Mouse (Mus musculus): ENCODE data around the gene Oxnad1. TPM values are rescaled to one million over a fixed set of nuclear protein-coding genes. Genes with fewer than 3 reads are reported as not detected.
"Not testable (repeated sequence)": the region's sequence is repeated elsewhere in the genome, so short reads cannot be mapped to it uniquely, and the experiment has no call there.

Oxnad1 gene
- polyA plus RNA-seq, 1 experiment from 2014 or later, result 19.3 TPM

GRCm38 (mm10) chr14:32081026-32081425 is 4.1 kb upstream of the Oxnad1 start:
- H3K4me2 ChIP-seq (ENCODE audit: low read depth, low read length), result no peak overlapping the region
- H3K27ac ChIP-seq (replicated peaks; ENCODE audit: low read depth, low read length), result no peak overlapping the region
- no peak for ATAC-seq (replicated peaks; ENCODE audit: insufficient number of reproducible peaks, low FRiP score, low TSS enrichment, low read depth)
- H3K36me3 ChIP-seq (replicated peaks; ENCODE audit: control insufficient read depth, insufficient read depth, low read depth, low read length), result peaks cover 11% of the 10 kb centered on the region
- no peak overlapping the region for H3K9ac ChIP-seq (replicated peaks; ENCODE audit: low read length)
- no peaks in the 10 kb centered on the region for H3K9me3 ChIP-seq (replicated peaks; ENCODE audit: control insufficient read depth, low read length)
- H3K4me3 ChIP-seq (ENCODE audit: low read depth, low read length), result no peak overlapping the region
- no peaks in the 10 kb centered on the region for H3K27me3 ChIP-seq (ENCODE audit: control insufficient read depth, insufficient read depth, low read length)
- no peaks in the 10 kb centered on the region for H3K4me1 ChIP-seq (ENCODE audit: control insufficient read depth, insufficient read depth, low read length)
- 86% methylated on average over 10 of the region's 10 CpGs for WGBS
- no peak for DNase-seq (ENCODE audit: low spot score)

DNA sequence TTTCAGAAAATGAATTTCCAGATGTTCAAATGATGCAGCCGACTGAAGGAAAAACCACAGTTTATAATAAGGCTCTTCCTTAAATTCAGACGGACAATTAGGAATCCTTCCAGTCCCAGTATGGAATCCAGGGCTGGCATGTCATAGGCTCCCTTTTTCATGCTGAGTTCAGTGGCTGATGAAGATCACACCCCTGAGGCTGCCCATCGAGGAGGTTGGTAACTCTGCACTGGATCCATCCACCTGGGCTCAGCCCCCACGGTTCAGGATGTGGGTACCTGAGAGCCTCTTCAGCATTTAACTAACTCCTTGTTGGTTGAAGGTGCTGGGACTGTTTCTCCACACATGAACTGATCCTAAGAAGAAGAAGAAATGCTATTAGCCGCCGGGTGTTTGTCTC is 2.3 kb upstream of the Oxnad1 start:
- Histone ChIP-seq H3K27ac (replicated peaks; ENCODE audit: low read depth, low read length) (no peak overlapping the region), H3K27me3 (ENCODE audit: control insufficient read depth, insufficient read depth, low read length) (no peaks in the 10 kb centered on the region), H3K4me3 (ENCODE audit: low read depth, low read length) (no peak overlapping the region), H3K9me3 (replicated peaks; ENCODE audit: control insufficient read depth, low read length) (no peaks in the 10 kb centered on the region), H3K4me2 (ENCODE audit: low read depth, low read length) (no peak overlapping the region), H3K4me1 (ENCODE audit: control insufficient read depth, insufficient read depth, low read length) (no peaks in the 10 kb centered on the region), H3K9ac (replicated peaks; ENCODE audit: low read length) (no peak overlapping the region), H3K36me3 (replicated peaks; ENCODE audit: control insufficient read depth, insufficient read depth, low read depth, low read length) (peaks cover 11% of the 10 kb centered on the region)
- no peak for DNase-seq (ENCODE audit: low spot score)
- no peak for ATAC-seq (replicated peaks; ENCODE audit: insufficient number of reproducible peaks, low FRiP score, low TSS enrichment, low read depth)
- 94% methylated on average over 6 of the region's 6 CpGs for WGBS

DNA sequence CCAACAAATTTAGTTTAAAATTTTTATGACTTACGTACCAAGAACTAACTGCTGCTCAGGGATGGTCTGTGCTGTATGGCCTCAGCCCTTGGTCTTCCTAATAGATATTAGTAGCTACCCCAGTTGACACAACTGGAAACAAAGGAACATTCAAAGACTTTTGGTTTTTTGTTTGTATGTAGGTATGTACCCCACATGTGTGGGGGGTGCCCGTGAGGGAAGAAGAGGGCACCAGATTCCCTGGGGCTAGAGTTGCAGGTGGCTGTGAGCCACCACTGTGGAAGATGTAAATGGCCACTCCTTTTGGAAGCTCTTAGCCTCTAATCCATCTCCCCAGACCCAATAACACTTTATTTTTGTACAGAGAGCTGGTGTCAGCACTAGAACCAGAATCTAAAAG is 1.7 kb upstream of the Oxnad1 start:
- peaks cover 11% of the 10 kb centered on the region for H3K36me3 ChIP-seq (replicated peaks; ENCODE audit: control insufficient read depth, insufficient read depth, low read depth, low read length)
- ATAC-seq (replicated peaks; ENCODE audit: insufficient number of reproducible peaks, low FRiP score, low TSS enrichment, low read depth) (no peak), DNase-seq (ENCODE audit: low spot score) (no peak)
- no peak overlapping the region for H3K9ac ChIP-seq (replicated peaks; ENCODE audit: low read length)
- H3K9me3 ChIP-seq (replicated peaks; ENCODE audit: control insufficient read depth, low read length), result no peaks in the 10 kb centered on the region
- H3K27ac ChIP-seq (replicated peaks; ENCODE audit: low read depth, low read length), result no peak overlapping the region
- no peak overlapping the region for H3K4me3 ChIP-seq (ENCODE audit: low read depth, low read length)
- no peaks in the 10 kb centered on the region for H3K27me3 ChIP-seq (ENCODE audit: control insufficient read depth, insufficient read depth, low read length)
- H3K4me2 ChIP-seq (ENCODE audit: low read depth, low read length), result no peak overlapping the region
- 92% methylated on average over 2 of the region's 2 CpGs for WGBS
- H3K4me1 ChIP-seq (ENCODE audit: control insufficient read depth, insufficient read depth, low read length), result no peaks in the 10 kb centered on the region

DNA sequence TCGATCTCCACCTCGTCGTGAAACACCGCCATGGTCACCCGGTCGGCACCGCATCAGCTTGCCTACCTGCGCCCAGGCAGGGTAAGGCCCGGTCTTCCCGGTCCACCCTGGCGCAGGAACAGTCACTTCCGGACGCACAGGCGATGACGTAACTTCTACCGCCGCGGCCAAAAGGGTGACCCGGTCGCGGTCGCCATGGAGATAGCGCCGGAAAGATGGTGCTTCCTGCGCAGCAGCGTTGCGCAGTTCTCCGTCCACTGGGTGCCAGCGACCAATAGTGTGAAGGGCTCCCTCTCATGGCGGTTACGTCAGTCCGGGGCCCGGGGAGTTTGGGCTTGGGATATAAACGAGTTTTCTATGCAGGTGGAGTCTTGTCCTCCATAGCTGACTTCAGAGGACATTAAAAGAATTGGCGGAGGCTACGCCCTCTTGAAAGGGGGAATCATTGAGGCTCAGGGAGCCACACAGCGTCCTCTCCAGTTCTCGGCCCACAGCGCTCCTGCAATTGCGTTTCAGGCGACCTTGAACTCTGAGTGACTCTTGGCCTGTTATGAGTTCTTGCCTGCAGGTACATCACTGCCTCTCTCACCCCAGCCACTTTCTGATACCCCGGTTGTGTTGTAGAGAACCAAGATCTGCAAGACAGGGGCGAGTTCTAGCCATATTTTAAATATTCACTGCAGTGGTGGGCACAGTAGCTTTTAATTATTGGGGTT is 470 bp downstream of the Oxnad1 start, which contains the start of gene Dph3:
TSS of gene Dph3 (minus strand) at position 244 of the 716 bp plus-strand sequence.
- Histone ChIP-seq H3K9ac (replicated peaks; ENCODE audit: low read length) (peak within 1 kb of the TSS; percentile 75), H3K36me3 (replicated peaks; ENCODE audit: control insufficient read depth, insufficient read depth, low read depth, low read length) (peaks cover 11% of the 10 kb centered on the region), H3K27ac (replicated peaks; ENCODE audit: low read depth, low read length) (peak within 1 kb of the TSS; percentile 20; the same call in 1 of the 2 replicates), H3K9me3 (replicated peaks; ENCODE audit: control insufficient read depth, low read length) (no peaks in the 10 kb centered on the region), H3K27me3 (ENCODE audit: control insufficient read depth, insufficient read depth, low read length) (no peaks in the 10 kb centered on the region), H3K4me3 (ENCODE audit: low read depth, low read length) (peak within 1 kb of the TSS; percentile 59), H3K4me1 (ENCODE audit: control insufficient read depth, insufficient read depth, low read length) (no peaks in the 10 kb centered on the region), H3K4me2 (ENCODE audit: low read depth, low read length) (peak within 1 kb of the TSS; percentile 59)
- under 1% methylated on average over 43 of the region's 43 CpGs for WGBS
- peak; percentile 98 for DNase-seq (ENCODE audit: low spot score)
- peak; percentile 95 for ATAC-seq (replicated peaks; ENCODE audit: insufficient number of reproducible peaks, low FRiP score, low TSS enrichment, low read depth)

GRCm38 (mm10) chr14:32086226-32086625 is 1.1 kb downstream of the Oxnad1 start:
- Histone ChIP-seq H3K4me1 (ENCODE audit: control insufficient read depth, insufficient read depth, low read length) (no peaks in the 10 kb centered on the region), H3K9me3 (replicated peaks; ENCODE audit: control insufficient read depth, low read length) (no peaks in the 10 kb centered on the region), H3K4me2 (ENCODE audit: low read depth, low read length) (peak overlapping the region; percentile 59), H3K27me3 (ENCODE audit: control insufficient read depth, insufficient read depth, low read length) (no peaks in the 10 kb centered on the region), H3K9ac (replicated peaks; ENCODE audit: low read length) (peak overlapping the region; percentile 75), H3K4me3 (ENCODE audit: low read depth, low read length) (peak overlapping the region; percentile 59), H3K36me3 (replicated peaks; ENCODE audit: control insufficient read depth, insufficient read depth, low read depth, low read length) (peaks cover 11% of the 10 kb centered on the region), H3K27ac (replicated peaks; ENCODE audit: low read depth, low read length) (0 out of 2 replicates have a peak overlapping the region, but pooled peaks have one; percentile 20)
- DNase-seq (ENCODE audit: low spot score), result no peak
- WGBS, result 41% methylated on average over 8 of the region's 8 CpGs
- no peak for ATAC-seq (replicated peaks; ENCODE audit: insufficient number of reproducible peaks, low FRiP score, low TSS enrichment, low read depth)

GRCm38 (mm10) chr14:32087584-32088248 is 2.5 kb downstream of the Oxnad1 start:
- H3K4me1 ChIP-seq (ENCODE audit: control insufficient read depth, insufficient read depth, low read length); H3K27ac ChIP-seq (replicated peaks; ENCODE audit: low read depth, low read length); H3K9me3 ChIP-seq (replicated peaks; ENCODE audit: control insufficient read depth, low read length); H3K9ac ChIP-seq (replicated peaks; ENCODE audit: low read length); H3K27me3 ChIP-seq (ENCODE audit: control insufficient read depth, insufficient read depth, low read length); DNase-seq (ENCODE audit: low spot score); H3K36me3 ChIP-seq (replicated peaks; ENCODE audit: control insufficient read depth, insufficient read depth, low read depth, low read length); ATAC-seq (replicated peaks; ENCODE audit: insufficient number of reproducible peaks, low FRiP score, low TSS enrichment, low read depth); H3K4me2 ChIP-seq (ENCODE audit: low read depth, low read length); H3K4me3 ChIP-seq (ENCODE audit: low read depth, low read length): not testable (repeated sequence)
- WGBS, result 86% methylated on average over 7 of the region's 7 CpGs

DNA sequence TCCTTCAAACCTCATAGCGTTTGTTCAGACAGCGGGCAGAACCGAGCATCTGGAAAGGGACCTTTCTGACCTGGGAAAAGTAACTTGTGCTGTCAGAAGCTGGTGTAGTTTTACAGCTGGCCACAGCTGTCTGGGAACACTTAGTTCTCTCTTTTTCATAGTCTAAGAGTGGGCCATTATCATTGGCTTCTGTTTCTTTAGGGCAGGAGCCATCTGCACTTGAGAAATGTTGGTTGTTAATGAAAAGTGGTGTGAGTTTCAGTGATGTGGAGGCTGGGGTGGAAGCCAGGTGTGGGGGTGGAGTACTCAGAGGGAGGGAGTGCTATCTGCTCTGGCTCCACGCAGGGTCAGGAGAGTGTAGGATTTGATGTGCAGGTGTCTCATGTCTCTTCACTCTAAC is 6.0 kb downstream of the Oxnad1 start:
- Histone ChIP-seq H3K9ac (replicated peaks; ENCODE audit: low read length) (no peak overlapping the region), H3K4me2 (ENCODE audit: low read depth, low read length) (no peak overlapping the region), H3K27ac (replicated peaks; ENCODE audit: low read depth, low read length) (no peak overlapping the region), H3K36me3 (replicated peaks; ENCODE audit: control insufficient read depth, insufficient read depth, low read depth, low read length) (no peaks in the 10 kb centered on the region; the same call in none of the 2 replicates), H3K27me3 (ENCODE audit: control insufficient read depth, insufficient read depth, low read length) (no peaks in the 10 kb centered on the region), H3K4me3 (ENCODE audit: low read depth, low read length) (no peak overlapping the region), H3K9me3 (replicated peaks; ENCODE audit: control insufficient read depth, low read length) (no peaks in the 10 kb centered on the region), H3K4me1 (ENCODE audit: control insufficient read depth, insufficient read depth, low read length) (no peaks in the 10 kb centered on the region)
- ATAC-seq (replicated peaks; ENCODE audit: insufficient number of reproducible peaks, low FRiP score, low TSS enrichment, low read depth) (peak; percentile 37; the same call in 1 of the 2 replicates), DNase-seq (ENCODE audit: low spot score) (peak; percentile 76)
- 29% methylated on average over 4 of the region's 4 CpGs for WGBS

- Histone ChIP-seq H3K9ac (replicated peaks; ENCODE audit: low read length) (no peak overlapping the region), H3K4me3 (ENCODE audit: low read depth, low read length) (no peak overlapping the region), H3K9me3 (replicated peaks; ENCODE audit: control insufficient read depth, low read length) (no peaks in the 10 kb centered on the region), H3K27me3 (ENCODE audit: control insufficient read depth, insufficient read depth, low read length) (no peaks in the 10 kb centered on the region), H3K36me3 (replicated peaks; ENCODE audit: control insufficient read depth, insufficient read depth, low read depth, low read length) (no peaks in the 10 kb centered on the region; the same call in none of the 2 replicates), H3K4me2 (ENCODE audit: low read depth, low read length) (no peak overlapping the region), H3K27ac (replicated peaks; ENCODE audit: low read depth, low read length) (no peak overlapping the region), H3K4me1 (ENCODE audit: control insufficient read depth, insufficient read depth, low read length) (no peaks in the 10 kb centered on the region)
- WGBS, result 69% methylated on average over 4 of the region's 4 CpGs
- DNase-seq (ENCODE audit: low spot score), result no peak
- ATAC-seq (replicated peaks; ENCODE audit: insufficient number of reproducible peaks, low FRiP score, low TSS enrichment, low read depth), result no peak
Measured at GRCm38 (mm10) chr14:32091704-32092103, 6.5 kb downstream of the Oxnad1 start.

All from embryonic facial prominence, embryonic 11.5 days (tissue).